Mouse (Mus musculus): Measurements from ENCODE around the gene Cldn14. TPM values are rescaled to one million over a fixed set of nuclear protein-coding genes. Genes with fewer than 3 reads are reported as not detected.
A peak's percentile ranks its signal among the peaks of the same experiment; 100 is the strongest.

The Cldn14 gene
- total and polyA plus RNA-seq, 3 experiments: not detected

GRCm38 (mm10) chr16:93910735-93911665 is 97.6 kb downstream of the Cldn14 start (continued):
- TF ChIP-seq ZNF384 (IDR thresholded peaks at IDR 0.05; ENCODE audit: low read depth, low read length) (no peak), MEF2A (IDR thresholded peaks at IDR 0.05; ENCODE audit: extremely low read depth, insufficient replicate concordance, low read depth, low read length, poor library complexity, severe bottlenecking) (no peak)

GRCm38 (mm10) chr16:93909936-93910335 is 98.7 kb downstream of the Cldn14 start:
- Histone ChIP-seq H3K9me3 (replicated peaks; ENCODE audit: insufficient read depth, low read length) (no peaks in the 10 kb centered on the region), H3K79me2 (ENCODE audit: control insufficient read depth, insufficient read depth, low read length, poor library complexity) (no peaks in the 10 kb centered on the region), H3K4me1 (ENCODE audit: control insufficient read depth in 1 of 2, insufficient read depth in 2 of 2, low read length in 2 of 2) (peaks cover 11 to 27% of the 10 kb centered on the region in 2 experiments), H3K4me3 (ENCODE audit: control insufficient read depth in 1 of 2, insufficient read depth in 1 of 2, low read depth in 2 of 2, low read length in 2 of 2) (no peak overlapping the region), H3K36me3 (ENCODE audit: control insufficient read depth in 1 of 2, insufficient read depth in 2 of 2, low read length in 2 of 2) (peaks cover 0 to 19% of the 10 kb centered on the region in 2 experiments; a peak in 2 of 4 replicates), H3K27me3 (ENCODE audit: control insufficient read depth in 1 of 2, insufficient read depth in 2 of 2, low read length in 2 of 2) (no peaks in the 10 kb centered on the region), H3K9ac (ENCODE audit: control insufficient read depth, low read depth, low read length, poor library complexity, severe bottlenecking) (no peak overlapping the region), H3K27ac (ENCODE audit: control insufficient read depth, low read depth, low read length) (no peak overlapping the region)
- no peak for TF ChIP-seq GATA1 (IDR thresholded peaks at IDR 0.05; ENCODE audit: low read depth, low read length)
- no peak for TF ChIP-seq MYB (IDR thresholded peaks at IDR 0.05; ENCODE audit: low read depth, low read length)
- no peak for TF ChIP-seq TAL1 (IDR thresholded peaks at IDR 0.05; ENCODE audit: low read length)
- TF ChIP-seq ELF1 (IDR thresholded peaks at IDR 0.05; ENCODE audit: low read depth, low read length): no peak
- no peak for TF ChIP-seq EP300 (IDR thresholded peaks at IDR 0.05; ENCODE audit: low read depth in 1 of 2, low read length in 2 of 2)
- no peak for TF ChIP-seq USF2 (IDR thresholded peaks at IDR 0.05; ENCODE audit: borderline replicate concordance in 1 of 2, insufficient read depth in 1 of 2, low read depth in 1 of 2, low read length in 2 of 2)
- TF ChIP-seq USF1 (IDR thresholded peaks at IDR 0.05; ENCODE audit: low read depth, low read length): no peak
- TF ChIP-seq RAD21 (IDR thresholded peaks at IDR 0.05; ENCODE audit: low read depth, low read length): no peak
- peak; percentile 56 for DNase-seq (ENCODE audit: low read depth, low spot score)

GRCm38 (mm10) chr16:93908196-93908595 is 100.4 kb downstream of the Cldn14 start:
- H3K27ac ChIP-seq (ENCODE audit: control insufficient read depth, low read depth, low read length): no peak overlapping the region
- H3K4me3 ChIP-seq (ENCODE audit: control insufficient read depth in 1 of 2, insufficient read depth in 1 of 2, low read depth in 2 of 2, low read length in 2 of 2): no peak overlapping the region
- no peak overlapping the region for H3K9ac ChIP-seq (ENCODE audit: control insufficient read depth, low read depth, low read length, poor library complexity, severe bottlenecking)
- H3K79me2 ChIP-seq (ENCODE audit: control insufficient read depth, insufficient read depth, low read length, poor library complexity): no peaks in the 10 kb centered on the region
- no peaks in the 10 kb centered on the region for H3K9me3 ChIP-seq (replicated peaks; ENCODE audit: insufficient read depth, low read length)
- peaks cover 6 to 15% of the 10 kb centered on the region in 2 experiments; a peak in 3 of 4 replicates for H3K4me1 ChIP-seq (ENCODE audit: control insufficient read depth in 1 of 2, insufficient read depth in 2 of 2, low read length in 2 of 2)
- DNase-seq (ENCODE audit: low read depth, low spot score): no peak
- TF ChIP-seq ETS1 (IDR thresholded peaks at IDR 0.05; ENCODE audit: low read depth, low read length): no peak
- TF ChIP-seq POLR2AphosphoS5 (IDR thresholded peaks at IDR 0.05; ENCODE audit: borderline replicate concordance, low read depth, low read length): no peak
- no peaks in the 10 kb centered on the region for H3K27me3 ChIP-seq (ENCODE audit: control insufficient read depth in 1 of 2, insufficient read depth in 2 of 2, low read length in 2 of 2)
- H3K36me3 ChIP-seq (ENCODE audit: control insufficient read depth in 1 of 2, insufficient read depth in 2 of 2, low read length in 2 of 2): peaks cover 0 to 7% of the 10 kb centered on the region in 2 experiments; a peak in 2 of 4 replicates

All from MEL (cell line).